Mouse (Mus musculus): ENCODE results near the gene Rbks. TPM values are rescaled to one million over a fixed set of nuclear protein-coding genes. Genes with fewer than 3 reads are reported as not detected.

The Rbks gene
- 18.1 and 19.1 TPM in 2 replicates for polyA plus RNA-seq (2012; rRNA removed)

GRCm38 (mm10) chr5:31696971-31697643 lies at the start of gene Rbks:
Gene Rbks (minus strand): TSS chr5:31697627.
- DNase-seq (ENCODE audit: low read depth, low spot score), result no peak
- 2% methylated on average over 18 of the region's 18 CpGs for WGBS

GRCm38 (mm10) chr5:31742521-31743031 lies 45.1 kb upstream of the Rbks start:
- 76% methylated on average over 4 of the region's 4 CpGs for WGBS
- no peak for DNase-seq (ENCODE audit: low read depth, low spot score)

- DNase-seq (ENCODE audit: low read depth, low spot score), result no peak
- WGBS, result 89% methylated on average over 1 of the region's 1 CpGs
These were observed 44.5 kb upstream of the Rbks start for GRCm38 (mm10) chr5:31741931-31742330.

- 45% methylated on average over 3 of the region's 3 CpGs for WGBS
- DNase-seq (ENCODE audit: low read depth, low spot score), result no peak
These were observed 35.4 kb upstream of the Rbks start for GRCm38 (mm10) chr5:31732644-31733338.

GRCm38 (mm10) chr5:31727456-31727855 lies 30.0 kb upstream of the Rbks start:
- DNase-seq (ENCODE audit: low read depth, low spot score), result no peak
- WGBS, result 87% methylated on average over 5 of the region's 5 CpGs

- WGBS, result 97% methylated on average over 2 of the region's 2 CpGs
- DNase-seq (ENCODE audit: low read depth, low spot score), result no peak
These were observed 28.5 kb upstream of the Rbks start for GRCm38 (mm10) chr5:31725885-31726284.

- no peak for DNase-seq (ENCODE audit: low read depth, low spot score)
- 68% methylated on average over 6 of the region's 6 CpGs for WGBS
These were observed 27.1 kb upstream of the Rbks start for GRCm38 (mm10) chr5:31724519-31724918.

GRCm38 (mm10) chr5:31715486-31716150 lies 18.2 kb upstream of the Rbks start:
- WGBS, result 44% methylated on average over 4 of the region's 4 CpGs

GRCm38 (mm10) chr5:31713841-31714264 lies 16.4 kb upstream of the Rbks start:
- WGBS, result 23% methylated on average over 5 of the region's 5 CpGs
- DNase-seq (ENCODE audit: low read depth, low spot score), result peak; percentile 48

More at GRCm38 (mm10) chr5:31715486-31716150, 18.2 kb upstream of the Rbks start:
- DNase-seq (ENCODE audit: low read depth, low spot score), result no peak

- 32% methylated on average over 2 of the region's 2 CpGs for WGBS
- peak; percentile 75 for DNase-seq (ENCODE audit: low read depth, low spot score)
These were observed 15.9 kb upstream of the Rbks start for GRCm38 (mm10) chr5:31713280-31713711.

- WGBS, result 100% methylated on average over 1 of the region's 1 CpGs
- DNase-seq (ENCODE audit: low read depth, low spot score), result no peak
These were observed 12.0 kb upstream of the Rbks start for GRCm38 (mm10) chr5:31709389-31709788.

- WGBS, result 73% methylated on average over 4 of the region's 4 CpGs
- no peak for DNase-seq (ENCODE audit: low read depth, low spot score)
These were observed 9.4 kb upstream of the Rbks start for GRCm38 (mm10) chr5:31706826-31707225.

- 91% methylated on average over 5 of the region's 5 CpGs for WGBS
- DNase-seq (ENCODE audit: low read depth, low spot score), result no peak
These were observed 7.5 kb upstream of the Rbks start for GRCm38 (mm10) chr5:31704971-31705370.

GRCm38 (mm10) chr5:31699397-31699796 lies 2.0 kb upstream of the Rbks start:
- no peak for DNase-seq (ENCODE audit: low read depth, low spot score)

GRCm38 (mm10) chr5:31698931-31699330 lies 1.5 kb upstream of the Rbks start:
- WGBS, result 27% methylated on average over 4 of the region's 4 CpGs
- DNase-seq (ENCODE audit: low read depth, low spot score), result no peak

- DNase-seq (ENCODE audit: low read depth, low spot score), result peak; percentile 84
- 1% methylated on average over 16 of the region's 16 CpGs for WGBS
These were observed 885 bp upstream of the Rbks start for GRCm38 (mm10) chr5:31698297-31698726.

GRCm38 (mm10) chr5:31697644-31698296 lies 343 bp upstream of the Rbks start, which contains the start of gene Babam2:
Gene Babam2 (plus strand): TSS chr5:31697684.
- peak; percentile 67 for DNase-seq (ENCODE audit: low read depth, low spot score)
- under 1% methylated on average over 71 of the region's 71 CpGs for whole genome bisulfite sequencing

- no peak for DNase-seq (ENCODE audit: low read depth, low spot score)
These were observed 4.2 kb downstream of the Rbks start for GRCm38 (mm10) chr5:31693191-31693590.

- WGBS, result 92% methylated on average over 3 of the region's 3 CpGs
- DNase-seq (ENCODE audit: low read depth, low spot score), result no peak
These were observed 9.5 kb downstream of the Rbks start for GRCm38 (mm10) chr5:31687972-31688371.

- no peak for DNase-seq (ENCODE audit: low read depth, low spot score)
- WGBS, result 89% methylated on average over 2 of the region's 2 CpGs
These were observed 11.4 kb downstream of the Rbks start for GRCm38 (mm10) chr5:31686040-31686439.
